Comparison of ENCODE assay signal across 8 mouse cellular contexts in genomic region chr19:21571223-21571980, GRCm38 (mm10).
DNase-seq lines count a peak whose midpoint lies in the region.

No protein-coding gene starts in this region.

- peak overlapping the region; percentile 84 for H3K4me3 ChIP-seq in megakaryocyte, embryonic 14.5 days (replicated peaks)

- no peaks in the 10 kb centered on the region for H3K27me3 ChIP-seq in megakaryocyte, embryonic 14.5 days (replicated peaks)

- DNase-seq in T-cell, adult 2 months (ENCODE audit: low spot score) = peak; percentile 72
- DNase-seq in cerebellum, postnatal 4 days (ENCODE audit: low spot score in 2 of 2) = peak; percentile 73 to 84
- peak; percentile 93 for DNase-seq in gastrocnemius, postnatal 10 days
- peak; percentile 35 for DNase-seq in hindlimb bud, embryonic 11.5 days (ENCODE audit: extremely low spot score, low read depth, low spot score)
- DNase-seq in left cerebral cortex, adult 18-20 months (ENCODE audit: low spot score in 2 of 2) = peak; percentile 84 to 91
- peak; percentile 79 for DNase-seq in right cerebral cortex, adult 18-20 months
- DNase-seq in urinary bladder, postnatal 14 days (ENCODE audit: low spot score) = peak; percentile 91

- peaks cover 66% of the 10 kb centered on the region for H3K4me1 ChIP-seq in megakaryocyte, embryonic 14.5 days

- H3K36me3 ChIP-seq in megakaryocyte, embryonic 14.5 days (replicated peaks; ENCODE audit: low read length) = peaks cover 5% of the 10 kb centered on the region

- H3K9me3 ChIP-seq in megakaryocyte, embryonic 14.5 days = peaks cover 1% of the 10 kb centered on the region

Comparison
In these comparisons a context has a peak if more than half of its experiments do, and no peak if none do; other contexts are left out.
1. Peak in every context shown above with its lines: DNase-seq and H3K4me3 ChIP-seq.
2. DNase-seq: peak in every context shown above with its lines; median percentile 93 in gastrocnemius, postnatal 10 days; 91 in urinary bladder, postnatal 14 days; 88 in left cerebral cortex, adult 18-20 months; 79 in right cerebral cortex, adult 18-20 months; 78 in cerebellum, postnatal 4 days; 72 in T-cell, adult 2 months; 35 in hindlimb bud, embryonic 11.5 days.